Mouse (Mus musculus): ENCODE measurements around the gene Srebf2.

Gene Srebf2

GRCm38 (mm10) chr15:82147611-82148111 is 680 bp downstream of the Srebf2 start:
- peak; percentile 46 for DNase-seq (ENCODE audit: low read depth, low spot score)
- H3K27me3 ChIP-seq (ENCODE audit: control insufficient read depth, insufficient read depth, low read length, poor library complexity, severe bottlenecking) = no peaks in the 10 kb centered on the region
- H3K36me3 ChIP-seq (ENCODE audit: control insufficient read depth, insufficient read depth, low read length, poor library complexity, severe bottlenecking) = no peaks in the 10 kb centered on the region

- H3K27me3 ChIP-seq (ENCODE audit: control insufficient read depth, insufficient read depth, low read length, poor library complexity, severe bottlenecking) = no peaks in the 10 kb centered on the region
- DNase-seq (ENCODE audit: low read depth, low spot score) = peak; percentile 63
- no peaks in the 10 kb centered on the region for H3K36me3 ChIP-seq (ENCODE audit: control insufficient read depth, insufficient read depth, low read length, poor library complexity, severe bottlenecking)
These were observed 1.5 kb downstream of the Srebf2 start for GRCm38 (mm10) chr15:82148510-82148911.

- no peaks in the 10 kb centered on the region for H3K27me3 ChIP-seq (ENCODE audit: control insufficient read depth, insufficient read depth, low read length, poor library complexity, severe bottlenecking)
- H3K36me3 ChIP-seq (ENCODE audit: control insufficient read depth, insufficient read depth, low read length, poor library complexity, severe bottlenecking) = no peaks in the 10 kb centered on the region
- no peak for DNase-seq (ENCODE audit: low read depth, low spot score)
These were observed 3.1 kb downstream of the Srebf2 start for GRCm38 (mm10) chr15:82150042-82150441.

- peak; percentile 71 for DNase-seq (ENCODE audit: low read depth, low spot score)
- no peaks in the 10 kb centered on the region for H3K36me3 ChIP-seq (ENCODE audit: control insufficient read depth, insufficient read depth, low read length, poor library complexity, severe bottlenecking)
- no peaks in the 10 kb centered on the region for H3K27me3 ChIP-seq (ENCODE audit: control insufficient read depth, insufficient read depth, low read length, poor library complexity, severe bottlenecking)
These were observed 4.2 kb downstream of the Srebf2 start for GRCm38 (mm10) chr15:82151176-82151575.

GRCm38 (mm10) chr15:82152022-82152421 is 5.0 kb downstream of the Srebf2 start:
- no peak for DNase-seq (ENCODE audit: low read depth, low spot score)
- no peaks in the 10 kb centered on the region for H3K27me3 ChIP-seq (ENCODE audit: control insufficient read depth, insufficient read depth, low read length, poor library complexity, severe bottlenecking)
- H3K36me3 ChIP-seq (ENCODE audit: control insufficient read depth, insufficient read depth, low read length, poor library complexity, severe bottlenecking) = no peaks in the 10 kb centered on the region

GRCm38 (mm10) chr15:82152435-82152834 is 5.5 kb downstream of the Srebf2 start:
- H3K27me3 ChIP-seq (ENCODE audit: control insufficient read depth, insufficient read depth, low read length, poor library complexity, severe bottlenecking) = no peaks in the 10 kb centered on the region
- no peak for DNase-seq (ENCODE audit: low read depth, low spot score)
- no peaks in the 10 kb centered on the region for H3K36me3 ChIP-seq (ENCODE audit: control insufficient read depth, insufficient read depth, low read length, poor library complexity, severe bottlenecking)

- H3K27me3 ChIP-seq (ENCODE audit: control insufficient read depth, insufficient read depth, low read length, poor library complexity, severe bottlenecking) = no peaks in the 10 kb centered on the region
- DNase-seq (ENCODE audit: low read depth, low spot score) = no peak
- H3K36me3 ChIP-seq (ENCODE audit: control insufficient read depth, insufficient read depth, low read length, poor library complexity, severe bottlenecking) = no peaks in the 10 kb centered on the region; the same call in 1 of the 2 replicates
These were observed 9.3 kb downstream of the Srebf2 start for GRCm38 (mm10) chr15:82156298-82156697.

GRCm38 (mm10) chr15:82156902-82157301 is 9.9 kb downstream of the Srebf2 start:
- DNase-seq (ENCODE audit: low read depth, low spot score) = peak; percentile 65
- no peaks in the 10 kb centered on the region for H3K27me3 ChIP-seq (ENCODE audit: control insufficient read depth, insufficient read depth, low read length, poor library complexity, severe bottlenecking)
- no peaks in the 10 kb centered on the region; the same call in 1 of the 2 replicates for H3K36me3 ChIP-seq (ENCODE audit: control insufficient read depth, insufficient read depth, low read length, poor library complexity, severe bottlenecking)

- Histone ChIP-seq H3K27me3 (ENCODE audit: control insufficient read depth, insufficient read depth, low read length, poor library complexity, severe bottlenecking) (no peaks in the 10 kb centered on the region), H3K36me3 (ENCODE audit: control insufficient read depth, insufficient read depth, low read length, poor library complexity, severe bottlenecking) (no peaks in the 10 kb centered on the region; the same call in 1 of the 2 replicates)
- DNase-seq (ENCODE audit: low read depth, low spot score) = no peak
These were observed 11.5 kb downstream of the Srebf2 start for GRCm38 (mm10) chr15:82158243-82159035.

GRCm38 (mm10) chr15:82159471-82159870 is 12.5 kb downstream of the Srebf2 start:
- Histone ChIP-seq H3K36me3 (ENCODE audit: control insufficient read depth, insufficient read depth, low read length, poor library complexity, severe bottlenecking) (no peaks in the 10 kb centered on the region; the same call in 1 of the 2 replicates), H3K27me3 (ENCODE audit: control insufficient read depth, insufficient read depth, low read length, poor library complexity, severe bottlenecking) (no peaks in the 10 kb centered on the region)
- no peak for DNase-seq (ENCODE audit: low read depth, low spot score)

GRCm38 (mm10) chr15:82160731-82161640 is 14.0 kb downstream of the Srebf2 start:
- Histone ChIP-seq H3K27me3 (ENCODE audit: control insufficient read depth, insufficient read depth, low read length, poor library complexity, severe bottlenecking) (no peaks in the 10 kb centered on the region), H3K36me3 (ENCODE audit: control insufficient read depth, insufficient read depth, low read length, poor library complexity, severe bottlenecking) (no peaks in the 10 kb centered on the region; the same call in 1 of the 2 replicates)
- peak; percentile 13 for DNase-seq (ENCODE audit: low read depth, low spot score)

GRCm38 (mm10) chr15:82161965-82162600 is 15.1 kb downstream of the Srebf2 start:
- Histone ChIP-seq H3K27me3 (ENCODE audit: control insufficient read depth, insufficient read depth, low read length, poor library complexity, severe bottlenecking) (no peaks in the 10 kb centered on the region), H3K36me3 (ENCODE audit: control insufficient read depth, insufficient read depth, low read length, poor library complexity, severe bottlenecking) (no peaks in the 10 kb centered on the region; the same call in 1 of the 2 replicates)
- DNase-seq (ENCODE audit: low read depth, low spot score) = no peak

GRCm38 (mm10) chr15:82163356-82164060 is 16.5 kb downstream of the Srebf2 start:
- peak; percentile 80 for DNase-seq (ENCODE audit: low read depth, low spot score)
- Histone ChIP-seq H3K36me3 (ENCODE audit: control insufficient read depth, insufficient read depth, low read length, poor library complexity, severe bottlenecking) (no peaks in the 10 kb centered on the region; the same call in 1 of the 2 replicates), H3K27me3 (ENCODE audit: control insufficient read depth, insufficient read depth, low read length, poor library complexity, severe bottlenecking) (no peaks in the 10 kb centered on the region)

- H3K36me3 ChIP-seq (ENCODE audit: control insufficient read depth, insufficient read depth, low read length, poor library complexity, severe bottlenecking) = no peaks in the 10 kb centered on the region; the same call in 1 of the 2 replicates
- no peaks in the 10 kb centered on the region for H3K27me3 ChIP-seq (ENCODE audit: control insufficient read depth, insufficient read depth, low read length, poor library complexity, severe bottlenecking)
- DNase-seq (ENCODE audit: low read depth, low spot score) = no peak
These were observed 17.0 kb downstream of the Srebf2 start for GRCm38 (mm10) chr15:82164061-82164399.
